Mouse (Mus musculus): ENCODE data around the gene Usp3. TPM values are rescaled to one million over a fixed set of nuclear protein-coding genes. Genes with fewer than 3 reads are reported as not detected.
A peak's percentile ranks its signal among the peaks of the same experiment; 100 is the strongest.

Usp3 gene
- total RNA-seq, 2 experiments from 2014 or later, result 31.8 to 41.9 TPM

DNA sequence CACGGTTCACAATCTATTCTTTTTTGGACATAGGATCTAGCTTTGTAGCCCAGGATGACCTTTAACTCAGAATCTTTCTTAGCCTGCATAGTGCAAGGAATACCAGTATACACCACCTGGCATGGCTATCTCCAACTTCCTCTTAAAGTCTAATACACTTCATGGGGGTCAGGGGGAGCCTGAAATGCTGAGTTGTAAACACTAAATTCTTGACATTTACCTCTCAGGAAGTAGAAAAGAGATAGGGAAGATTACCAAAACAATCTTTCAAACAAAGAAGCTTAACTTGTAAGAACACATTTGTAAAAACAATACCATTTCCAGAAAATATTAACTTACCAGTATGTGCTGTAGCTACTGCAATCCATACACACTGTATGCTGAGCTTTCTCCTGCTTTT lies 30.7 kb downstream of the Usp3 start:
- DNase-seq, result no peak

GRCm38 (mm10) chr9:66561496-66561895 lies 31.4 kb downstream of the Usp3 start:
- no peak for DNase-seq

DNA sequence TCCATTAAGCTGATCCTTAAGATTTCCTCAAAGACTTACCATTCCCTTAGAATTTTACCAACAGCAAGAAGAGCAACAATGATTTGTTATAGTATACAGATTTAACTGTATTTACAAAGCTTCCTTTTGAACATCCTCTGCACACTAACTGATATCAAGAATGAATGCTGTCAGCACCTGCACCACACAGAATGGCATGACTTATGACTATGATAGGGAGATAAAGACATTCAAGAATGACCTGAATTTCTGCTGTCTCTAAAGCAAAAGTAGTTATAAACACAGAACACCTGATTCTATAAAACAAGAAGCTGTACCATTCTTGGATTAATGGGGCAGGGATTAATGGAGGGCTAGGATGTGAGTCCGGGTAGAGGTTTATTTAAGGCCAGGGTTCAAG lies 32.2 kb downstream of the Usp3 start:
- no peak for DNase-seq

DNA sequence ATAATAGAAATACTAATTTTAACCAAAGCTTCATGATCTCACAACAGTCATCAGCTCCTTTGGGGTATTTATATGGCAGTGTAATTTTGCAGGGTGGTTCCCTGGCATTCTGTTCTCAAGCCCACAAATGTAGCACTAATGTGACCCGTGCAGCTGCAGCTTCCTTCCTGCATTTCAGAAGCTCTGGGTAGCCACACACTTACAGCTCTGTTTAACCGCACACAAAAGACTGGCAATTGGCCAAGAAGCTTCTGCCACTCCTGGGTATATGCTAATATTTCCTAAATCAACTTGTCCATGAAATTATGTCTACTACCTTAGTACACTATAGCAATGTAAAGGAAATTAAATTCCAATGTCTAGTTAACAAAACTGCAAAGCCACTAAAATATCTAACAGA lies 32.6 kb downstream of the Usp3 start:
- DNase-seq, result no peak

- no peak for DNase-seq
These were observed 34.0 kb downstream of the Usp3 start for GRCm38 (mm10) chr9:66558971-66559370.

GRCm38 (mm10) chr9:66542785-66543184 lies 50.2 kb downstream of the Usp3 start:
- DNase-seq, result no peak

- no peak for DNase-seq
These were observed 71.3 kb downstream of the Usp3 start for GRCm38 (mm10) chr9:66521595-66521994.

- DNase-seq, result no peak
These were observed 72.6 kb downstream of the Usp3 start for GRCm38 (mm10) chr9:66520299-66520698.

- DNase-seq, result no peak
These were observed 74.0 kb downstream of the Usp3 start for GRCm38 (mm10) chr9:66518901-66519300.

- DNase-seq, result no peak
These were observed 74.7 kb downstream of the Usp3 start for GRCm38 (mm10) chr9:66518251-66518650.

GRCm38 (mm10) chr9:66517746-66518145 lies 75.2 kb downstream of the Usp3 start:
- DNase-seq, result no peak

DNA sequence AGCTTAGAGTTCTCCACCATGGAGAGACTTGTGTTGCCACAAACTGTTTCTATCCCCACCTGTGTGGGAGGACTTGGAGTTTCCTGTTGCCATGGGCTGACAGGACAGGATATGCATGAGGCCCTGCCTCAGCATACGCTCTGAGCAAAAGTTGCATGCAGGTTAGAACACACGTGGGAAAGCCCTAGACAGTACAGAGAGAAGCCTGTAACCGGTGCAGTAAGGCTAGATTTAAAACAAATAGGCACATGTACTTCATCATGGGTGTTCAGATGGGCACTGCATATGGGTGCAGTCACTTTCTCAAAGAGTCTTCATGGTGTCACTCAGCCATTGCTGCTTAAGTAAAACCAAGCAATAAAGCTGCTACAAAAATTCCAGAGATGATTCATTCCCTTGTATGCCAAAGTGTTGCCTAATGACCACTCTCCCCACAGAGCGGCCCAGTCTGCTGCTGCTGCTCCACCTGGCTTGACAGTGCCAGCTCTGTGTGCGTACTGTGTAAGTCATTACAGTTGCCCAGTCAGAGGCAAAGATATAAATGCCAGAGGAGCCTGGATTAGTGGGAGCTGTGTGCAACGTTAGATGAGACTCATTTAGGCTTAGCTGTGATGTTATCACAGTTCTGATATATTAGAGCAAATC lies 76.5 kb downstream of the Usp3 start:
- no peak for DNase-seq

GRCm38 (mm10) chr9:66515680-66516210 lies 77.2 kb downstream of the Usp3 start:
- no peak for DNase-seq

DNA sequence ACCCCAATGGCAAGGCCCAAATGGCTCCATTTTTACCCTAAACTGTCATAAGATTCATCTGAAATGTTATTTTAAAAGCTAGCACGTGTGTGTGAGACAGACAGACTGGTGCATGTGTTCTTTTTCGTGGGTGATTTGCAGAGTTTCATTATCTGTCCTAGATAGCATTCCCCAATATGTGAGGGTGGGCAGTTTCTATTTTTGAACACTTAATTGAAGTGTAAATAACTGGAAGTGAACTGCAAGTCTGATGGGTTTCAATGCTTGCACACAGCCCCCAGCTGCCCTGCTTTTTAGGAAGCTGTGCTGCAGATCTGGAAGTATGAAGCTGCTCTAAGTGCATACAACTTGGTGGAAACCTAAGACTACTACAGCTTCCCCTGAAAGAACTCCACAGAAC lies 77.8 kb downstream of the Usp3 start:
- DNase-seq, result no peak

- DNase-seq, result no peak
These were observed 78.6 kb downstream of the Usp3 start, which contains the start of gene Fbxl22 for GRCm38 (mm10) chr9:66514256-66514770. TSS of gene Fbxl22 (minus strand) at chr9:66514593.

GRCm38 (mm10) chr9:66513661-66514255 lies 79.2 kb downstream of the Usp3 start:
- DNase-seq, result no peak

DNA sequence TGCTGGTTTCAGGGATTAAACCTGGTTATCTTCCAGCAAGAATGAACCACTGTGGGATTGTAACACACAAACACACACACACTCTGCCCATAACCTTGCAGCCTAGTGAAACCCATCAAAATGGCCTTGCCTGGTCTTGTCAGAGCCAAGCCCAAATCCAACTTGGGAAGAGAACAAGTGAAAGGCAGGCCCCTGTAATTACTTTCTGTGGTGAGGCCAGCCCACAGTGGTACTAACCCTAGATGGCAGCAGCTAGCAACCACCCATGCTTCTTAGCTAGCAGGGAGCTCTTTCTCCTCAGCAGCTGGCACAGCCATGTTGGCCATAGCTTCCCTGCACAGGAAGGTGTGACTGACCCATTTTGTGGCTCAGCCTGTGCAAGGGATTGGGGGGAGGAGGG lies 79.8 kb downstream of the Usp3 start:
- no peak for DNase-seq

GRCm38 (mm10) chr9:66512351-66512671 lies 80.6 kb downstream of the Usp3 start:
- peak; percentile 86 to 87 for DNase-seq

DNA sequence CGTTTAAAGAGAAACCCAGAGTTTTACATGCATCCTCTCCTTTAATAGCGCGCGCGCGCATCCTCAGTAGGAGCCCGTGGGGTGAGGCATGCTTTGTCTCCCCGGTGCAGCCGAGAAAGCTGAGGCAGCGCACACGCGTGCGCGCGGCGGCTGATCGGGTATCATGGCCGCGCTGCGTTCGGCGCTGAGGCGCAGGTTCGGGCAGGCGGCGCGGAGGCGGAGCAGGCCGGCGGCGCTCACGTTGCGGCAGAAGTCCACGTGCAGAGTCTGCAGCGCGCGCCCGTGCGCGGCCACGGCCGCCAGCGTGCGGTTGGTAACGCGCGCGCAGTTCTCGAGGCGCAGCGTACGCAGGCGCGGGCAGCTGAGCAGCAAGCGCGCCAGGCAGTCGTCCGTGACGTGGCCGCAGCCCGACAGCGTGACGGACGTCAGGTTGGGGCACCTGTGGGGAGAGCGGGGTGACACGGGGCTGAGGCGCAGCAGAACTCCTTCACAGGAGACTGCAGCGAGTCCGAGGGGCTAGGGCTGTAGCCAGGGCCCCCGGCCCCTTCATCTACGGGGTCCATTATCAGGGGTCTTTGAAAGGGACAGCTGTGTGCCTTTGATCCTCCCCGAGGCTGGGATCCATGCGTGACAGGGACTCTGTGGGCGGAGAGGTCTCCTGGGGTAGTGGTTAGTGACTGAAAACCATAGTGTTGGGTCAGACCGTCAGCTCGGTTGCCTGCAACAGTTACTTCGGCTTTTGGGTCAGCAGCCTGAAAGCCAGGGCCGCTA lies 81.2 kb downstream of the Usp3 start:
- DNase-seq, result peak; percentile 97 to 98

GRCm38 (mm10) chr9:66510944-66511343 lies 82.0 kb downstream of the Usp3 start:
- no peak for DNase-seq

- no peak for DNase-seq
These were observed 82.5 kb downstream of the Usp3 start for GRCm38 (mm10) chr9:66510351-66510841.

DNA sequence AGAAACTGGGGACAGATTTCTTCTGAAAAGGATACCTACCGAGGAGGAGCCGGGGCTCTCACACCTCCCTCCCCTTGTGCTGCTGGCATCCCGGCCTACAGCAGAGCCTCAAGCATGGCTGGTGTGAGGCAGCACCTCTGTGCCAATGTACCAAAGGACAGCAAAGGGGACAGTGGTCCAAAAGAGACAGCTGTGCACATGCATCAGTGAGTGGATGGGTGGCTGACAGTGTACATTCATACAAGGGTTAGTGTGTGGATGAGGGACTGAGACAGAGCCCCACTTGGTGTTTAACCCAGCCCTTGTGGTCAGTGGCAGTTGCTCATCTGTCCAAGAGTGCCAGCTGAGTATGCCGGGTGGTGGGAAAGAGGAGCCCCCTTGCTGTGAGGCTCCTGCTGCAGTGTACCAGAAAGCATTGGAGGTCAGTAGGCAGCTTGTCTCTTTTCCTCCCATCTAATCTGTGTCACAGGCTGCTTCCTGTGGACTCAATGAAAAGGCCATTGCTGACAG lies 84.0 kb downstream of the Usp3 start:
- no peak for DNase-seq

- no peak for DNase-seq
These were observed 85.3 kb downstream of the Usp3 start for GRCm38 (mm10) chr9:66507684-66508083.
